Mouse (Mus musculus): Measurements from ENCODE around the gene Numb. TPM values are rescaled to one million over a fixed set of nuclear protein-coding genes. Genes with fewer than 3 reads are reported as not detected.
"Not testable (repeated sequence)": the region's sequence is repeated elsewhere in the genome, so short reads cannot be mapped to it uniquely, and the experiment has no call there.

Numb gene
- total RNA-seq, 2 experiments from 2014 or later, result 16.8 to 21.3 TPM

DNA sequence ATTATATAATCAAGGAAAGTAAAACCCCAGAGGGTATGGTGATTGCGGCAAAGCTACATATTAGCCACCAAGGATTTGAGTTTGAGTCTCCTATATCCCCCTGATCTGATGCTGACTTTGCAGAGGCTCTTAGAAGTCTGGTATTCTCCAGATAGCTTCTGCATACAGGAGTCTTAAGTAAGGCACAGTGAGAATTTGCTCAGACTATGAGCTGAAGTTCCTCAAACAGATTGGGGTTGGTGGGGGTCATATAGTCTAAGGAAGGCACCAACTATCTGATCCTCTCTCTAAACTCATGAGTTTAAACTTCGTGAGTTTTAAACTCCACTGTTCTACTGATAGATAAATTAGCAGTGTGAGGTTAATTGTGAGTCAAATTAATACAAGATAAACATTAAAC is 17.6 kb upstream of the Numb start:
- Histone ChIP-seq H3K27ac (no peak overlapping the region; the same call in 1 of the 2 replicates), H3K4me3 (no peak overlapping the region)
- no peak for DNase-seq
- no peak for TF ChIP-seq CTCF (IDR thresholded peaks at IDR 0.05)
- intact Hi-C loops (cut with DNase I), result no loop called here

DNA sequence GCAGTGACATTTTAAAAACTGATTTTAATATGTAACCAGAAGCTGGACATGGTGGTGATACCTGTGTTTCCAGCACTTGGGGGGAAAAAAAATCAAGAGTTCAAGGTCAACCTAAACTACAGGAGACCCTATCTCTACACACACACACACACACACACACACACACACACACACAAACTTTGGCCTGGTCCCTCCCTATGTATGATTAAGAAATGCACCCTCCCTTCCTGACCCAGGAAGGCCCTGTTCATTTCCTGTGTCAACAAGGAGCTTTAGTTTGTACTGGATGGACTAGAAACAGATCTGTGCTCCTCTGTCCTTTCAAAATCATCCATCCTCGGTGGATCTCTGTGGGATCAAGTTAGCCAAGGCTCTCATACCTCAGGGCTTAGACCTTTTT is 16.9 kb upstream of the Numb start:
- H3K27ac ChIP-seq; intact Hi-C loops (cut with DNase I); H3K4me3 ChIP-seq; DNase-seq: not testable (repeated sequence)

DNA sequence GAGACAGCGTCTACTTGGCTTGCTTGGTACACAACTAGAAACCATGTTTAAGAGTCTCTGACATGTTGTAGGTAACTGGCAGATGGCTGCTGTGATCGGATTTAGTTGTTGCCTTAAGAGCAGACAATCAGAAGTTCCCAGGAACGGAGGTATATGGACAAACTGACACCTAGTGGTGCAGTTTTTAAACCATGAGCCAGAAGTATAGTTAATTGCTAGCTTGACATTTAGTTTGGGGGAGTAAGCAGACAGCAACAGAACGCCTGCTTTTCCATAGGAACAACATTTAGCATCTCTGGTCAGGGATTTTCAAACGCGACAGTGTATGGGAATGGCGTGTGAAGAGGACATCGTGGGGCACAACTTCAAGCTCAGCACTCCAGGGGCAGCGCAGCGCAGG is 15.9 kb upstream of the Numb start:
- intact Hi-C loops (cut with DNase I), result no loop called here
- TF ChIP-seq CTCF (IDR thresholded peaks at IDR 0.05), result 0 out of 2 replicates have a peak, but pooled peaks have one; percentile 19
- H3K27ac ChIP-seq, result no peak overlapping the region
- no peak for DNase-seq
- H3K4me3 ChIP-seq, result no peak overlapping the region

DNA sequence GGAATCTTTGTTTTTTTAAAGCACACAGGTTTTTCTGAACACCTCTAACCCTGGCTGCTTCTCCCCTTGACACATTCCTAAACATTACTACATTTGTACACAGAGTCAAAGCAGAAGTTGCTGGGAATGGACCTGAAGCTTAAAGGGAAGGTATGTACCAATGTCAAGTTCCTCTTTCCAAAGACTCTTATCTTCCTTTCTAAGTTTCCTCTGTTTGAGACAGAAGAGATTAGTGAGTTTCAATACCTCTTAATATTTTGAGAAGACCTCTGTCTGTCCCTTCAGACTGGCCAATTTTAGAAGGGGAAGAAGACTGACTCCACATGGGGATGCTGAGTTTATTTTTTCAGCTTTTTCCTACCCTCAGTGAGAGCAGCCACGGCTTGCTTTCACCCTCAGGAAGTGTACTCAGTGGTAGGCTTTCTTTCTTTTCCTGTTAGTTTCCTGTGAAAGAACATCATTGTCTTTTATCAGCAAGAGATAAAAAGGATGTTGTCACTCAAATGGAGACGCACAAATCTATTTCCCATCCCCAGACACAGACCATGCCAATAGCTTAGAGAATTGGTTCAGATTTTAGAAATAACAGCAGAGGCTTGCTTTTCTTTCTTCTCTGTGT is 7.6 kb upstream of the Numb start:
- TF ChIP-seq CTCF (IDR thresholded peaks at IDR 0.05), result no peak
- H3K4me3 ChIP-seq, result no peak overlapping the region
- no peak for DNase-seq
- intact Hi-C loops (cut with DNase I), result loop anchor here (10.0 kb wide), 1 partner anchor 204 kb away; no protein-coding TSS in a partner anchor
- H3K27ac ChIP-seq, result no peak overlapping the region; the same call in 1 of the 2 replicates

DNA sequence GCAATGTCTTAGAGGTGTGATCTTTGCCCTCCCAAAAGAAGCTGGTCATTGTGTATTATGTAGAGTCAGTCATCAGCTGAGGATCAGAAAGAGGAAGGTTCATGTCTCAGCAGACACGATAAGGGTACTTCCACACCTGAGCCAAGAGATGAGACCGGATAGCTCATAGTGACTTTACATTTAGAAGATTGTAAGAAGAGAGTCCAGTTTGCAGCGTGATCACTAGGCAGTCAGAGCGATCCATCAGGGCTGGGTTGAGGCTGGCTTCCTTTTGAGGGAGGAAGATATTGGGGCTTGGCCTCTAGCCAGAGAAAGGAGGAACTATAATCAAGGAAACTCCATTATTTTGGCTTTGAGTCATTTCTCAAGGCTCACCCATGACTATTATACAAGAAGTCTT is 6.0 kb upstream of the Numb start:
- no peak for TF ChIP-seq CTCF (IDR thresholded peaks at IDR 0.05)
- H3K27ac ChIP-seq, result peak overlapping the region; percentile 43; the same call in 1 of the 2 replicates
- intact Hi-C loops (cut with DNase I), result loop anchor here (10.0 kb wide), 1 partner anchor 203 kb away; no protein-coding TSS in a partner anchor
- H3K4me3 ChIP-seq, result no peak overlapping the region
- DNase-seq, result no peak

DNA sequence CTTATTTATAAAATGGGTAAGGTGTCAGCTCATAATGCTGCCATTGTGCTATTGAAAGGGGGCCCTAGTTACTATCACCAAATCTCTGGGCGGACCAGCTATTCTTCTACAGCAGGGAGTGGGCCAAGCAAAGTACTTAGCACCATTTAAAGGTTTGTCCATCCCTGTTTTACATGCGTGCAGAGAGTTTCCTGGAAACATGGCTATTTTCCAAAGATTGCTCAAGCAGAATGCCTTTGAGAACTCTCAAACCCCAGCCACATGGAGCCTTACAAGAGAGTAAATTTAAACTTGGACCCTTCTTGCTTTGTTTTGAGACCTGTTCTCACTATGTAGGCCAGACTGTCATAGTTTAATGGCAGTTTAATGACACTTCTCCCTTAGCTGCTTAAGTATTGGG is 4.3 kb upstream of the Numb start:
- intact Hi-C loops (cut with DNase I), result loop anchor here (10.0 kb wide), 1 partner anchor 201 kb away; no protein-coding TSS in a partner anchor
- Histone ChIP-seq H3K27ac (peak overlapping the region; percentile 31; the same call in 1 of the 2 replicates), H3K4me3 (no peak overlapping the region)
- TF ChIP-seq CTCF (IDR thresholded peaks at IDR 0.05), result no peak
- DNase-seq, result no peak

DNA sequence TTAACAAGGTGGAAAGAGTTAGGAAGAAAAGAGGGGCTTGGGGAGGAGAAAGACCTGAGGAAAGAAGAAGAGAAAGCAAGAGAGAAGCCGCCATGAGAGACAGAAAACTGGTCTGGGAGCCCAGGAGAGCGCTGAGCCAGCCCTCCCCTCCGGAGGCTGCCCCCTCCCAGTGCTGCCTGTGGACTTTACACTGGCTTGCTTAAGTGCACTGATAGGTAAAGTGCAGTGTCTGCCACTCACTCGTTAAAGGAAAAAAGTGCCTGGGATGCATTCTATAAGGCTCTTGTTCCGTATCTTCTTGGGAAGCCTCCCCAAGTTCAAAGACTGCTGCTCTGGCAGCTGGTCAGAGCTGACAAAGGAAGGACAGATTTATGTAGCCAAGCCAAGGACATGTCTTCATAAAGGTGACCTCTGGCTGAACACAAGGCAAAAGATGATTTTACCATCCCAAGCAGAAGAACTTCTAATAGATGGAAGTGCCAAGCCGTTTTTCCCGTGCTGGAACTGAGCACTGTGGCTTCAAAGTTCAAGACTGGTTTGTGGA is 3.5 kb upstream of the Numb start:
- peak overlapping the region; percentile 46; the same call in 1 of the 2 replicates for H3K27ac ChIP-seq
- TF ChIP-seq CTCF (IDR thresholded peaks at IDR 0.05), result no peak
- DNase-seq, result no peak
- H3K4me3 ChIP-seq, result no peak overlapping the region
- intact Hi-C loops (cut with DNase I), result loop anchor here (10.0 kb wide), 1 partner anchor 200 kb away; no protein-coding TSS in a partner anchor

DNA sequence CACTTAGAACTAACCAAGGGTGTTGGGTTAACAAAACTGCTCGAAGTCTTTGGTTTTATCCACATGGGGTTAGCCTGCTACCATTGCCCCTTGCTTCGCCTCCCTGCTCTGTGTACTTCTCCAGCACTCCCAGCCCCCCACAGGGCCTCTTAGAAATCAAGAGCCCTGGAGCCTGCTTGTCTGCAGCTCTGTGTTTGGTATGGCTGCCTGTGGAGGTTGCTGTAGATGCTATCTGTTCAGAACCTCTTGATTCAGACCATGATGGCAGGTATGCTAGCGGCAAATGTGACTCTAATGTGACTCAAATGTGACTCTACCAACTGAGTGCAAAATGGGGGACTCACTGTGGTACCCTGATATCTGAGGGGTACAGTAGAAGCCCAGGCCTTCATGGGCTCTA is 2.6 kb upstream of the Numb start:
- intact Hi-C loops (cut with DNase I), result loop anchor here (10.0 kb wide), 1 partner anchor 200 kb away; no protein-coding TSS in a partner anchor
- H3K27ac ChIP-seq, result no peak overlapping the region
- no peak for TF ChIP-seq CTCF (IDR thresholded peaks at IDR 0.05)
- DNase-seq, result no peak
- H3K4me3 ChIP-seq, result no peak overlapping the region

DNA sequence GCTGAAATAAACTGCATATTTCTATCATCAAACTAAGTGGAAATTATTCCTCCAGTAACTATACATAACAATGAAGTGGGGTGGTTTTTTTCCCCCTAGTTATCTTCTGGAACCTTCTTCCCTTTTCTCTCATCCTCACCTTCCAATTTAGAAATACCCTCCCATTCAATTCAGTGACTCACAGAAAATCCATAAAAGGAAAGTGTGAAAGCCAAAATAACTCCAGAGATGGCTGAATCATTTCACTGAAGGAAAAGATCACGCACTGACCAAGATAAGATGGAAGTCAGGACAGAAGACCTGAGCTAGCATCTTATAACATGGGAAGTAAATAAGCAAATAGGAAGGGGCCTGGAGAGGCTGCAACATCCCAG is 1.7 kb upstream of the Numb start:
- TF ChIP-seq CTCF (IDR thresholded peaks at IDR 0.05), result no peak
- intact Hi-C loops (cut with DNase I), result loop anchor here (2.0 to 10.0 kb wide), 2 partner anchors 27 to 199 kb away; partner anchors contain the start of gene Riox1

DNA sequence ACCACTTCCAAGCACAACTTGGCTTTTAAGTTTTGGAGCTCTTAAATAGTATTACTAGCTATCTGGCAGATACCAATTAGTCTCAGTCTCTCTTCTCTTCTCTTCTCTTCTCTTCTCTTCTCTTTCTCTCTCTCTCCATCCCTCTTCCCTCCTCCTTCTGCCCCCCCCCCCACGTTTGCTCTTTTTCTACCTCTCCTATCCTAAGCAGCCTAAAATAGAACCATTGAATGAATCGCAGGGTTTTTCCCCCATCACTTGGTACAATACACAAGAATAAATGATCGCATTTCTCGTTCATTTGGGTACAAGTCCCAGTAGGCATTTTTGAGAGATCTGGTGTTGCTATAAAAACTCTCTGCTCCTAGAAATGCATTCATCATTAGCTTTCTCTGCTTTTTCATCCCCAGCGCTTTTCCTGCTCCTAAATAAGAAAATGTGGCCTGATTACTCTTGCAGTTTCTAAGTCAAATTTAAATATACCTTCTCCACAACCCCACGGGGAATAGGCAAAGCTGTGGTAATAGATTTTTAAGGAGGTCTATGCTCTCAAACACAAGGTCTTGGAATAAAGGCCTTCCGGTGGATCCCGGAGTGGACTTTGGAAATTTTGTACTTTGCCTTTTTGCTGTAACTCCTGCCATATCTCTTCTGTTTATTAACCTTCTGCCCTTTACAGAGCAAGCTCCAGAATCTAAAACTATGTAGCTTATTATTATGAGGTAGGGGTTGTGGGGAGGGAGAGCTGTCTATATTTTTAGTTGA is 1.2 kb upstream of the Numb start:
- intact Hi-C loops (cut with DNase I), result loop anchor here (2.0 to 10.0 kb wide), 2 partner anchors 28 to 198 kb away; partner anchors contain the start of gene Riox1
- TF ChIP-seq CTCF (IDR thresholded peaks at IDR 0.05), result no peak
- no peak for DNase-seq
- Histone ChIP-seq H3K27ac (peak overlapping the region; percentile 91), H3K4me3 (peak overlapping the region; percentile 99)

More for the DNA sequence above, 1.7 kb upstream of the Numb start:
- Histone ChIP-seq H3K27ac (peak overlapping the region; percentile 91; the same call in 1 of the 2 replicates), H3K4me3 (no peak overlapping the region)
- no peak for DNase-seq

DNA sequence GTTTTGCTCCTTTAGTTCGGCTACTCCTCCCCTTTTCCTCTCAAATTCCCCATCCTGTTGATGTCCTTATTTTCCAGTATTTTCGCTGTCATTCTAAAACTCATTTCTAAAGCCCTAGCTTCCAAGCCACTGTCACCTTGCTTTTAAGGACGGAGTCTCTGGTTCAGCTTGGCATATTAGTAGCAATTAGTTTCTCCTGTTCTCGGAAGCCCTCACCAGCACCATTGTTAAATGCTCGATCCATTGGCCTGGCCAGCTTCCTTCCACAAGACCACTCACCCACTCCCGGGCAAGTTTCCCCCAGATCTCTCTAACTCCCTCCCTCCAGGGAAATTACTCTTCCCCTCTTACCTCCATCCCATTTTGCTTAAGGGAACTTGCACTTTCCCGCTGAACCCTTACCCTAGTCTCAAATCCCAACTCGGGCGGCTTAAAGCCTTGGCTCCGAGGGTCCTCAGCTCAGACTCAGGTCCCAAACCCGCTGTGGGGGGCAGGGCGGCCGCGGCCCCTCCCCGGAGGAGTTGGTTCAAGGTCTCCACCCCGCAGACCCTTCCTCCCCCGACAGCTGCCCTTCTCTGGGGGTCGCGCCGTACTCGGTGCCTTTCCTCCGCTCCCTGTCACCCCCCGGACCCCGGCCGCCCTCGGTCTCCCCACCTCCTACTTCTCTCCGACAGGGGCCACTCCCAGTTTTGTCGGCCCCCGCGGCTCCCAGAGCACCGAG is 853 bp downstream of the Numb start:
- no peak for TF ChIP-seq CTCF (IDR thresholded peaks at IDR 0.05)
- DNase-seq, result peak; percentile 53
- Histone ChIP-seq H3K4me3 (peak overlapping the region; percentile 99), H3K27ac (peak overlapping the region; percentile 93)
- intact Hi-C loops (cut with DNase I), result loop anchor here (10.0 kb wide), 1 partner anchor 196 kb away; no protein-coding TSS in a partner anchor

DNA sequence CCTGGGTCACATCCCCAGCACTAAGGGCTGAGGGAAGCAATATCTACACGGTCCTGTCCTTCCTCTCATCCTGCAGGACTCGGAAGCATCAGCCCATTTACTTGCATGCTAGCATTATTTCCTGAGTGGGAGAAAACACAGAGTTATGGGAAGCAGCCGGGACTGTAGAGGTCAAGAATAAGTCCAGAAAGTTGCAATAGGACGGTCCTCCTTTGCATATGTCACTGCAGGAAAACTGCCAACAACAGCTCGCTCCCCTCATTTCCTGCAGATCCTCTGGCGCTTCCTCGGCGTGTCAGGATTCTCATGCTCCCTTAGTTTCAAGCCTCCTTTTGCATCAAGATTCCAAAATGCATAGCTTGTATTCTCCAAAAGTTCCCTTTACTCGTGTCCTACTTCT is 4.8 kb downstream of the Numb start:
- Histone ChIP-seq H3K27ac (no peak overlapping the region), H3K4me3 (no peak overlapping the region)
- no peak for DNase-seq
- intact Hi-C loops (cut with DNase I), result no loop called here
- TF ChIP-seq CTCF (IDR thresholded peaks at IDR 0.05), result no peak

Data from gastrocnemius, adult 2 months (tissue).